In the genomic region with DNA sequence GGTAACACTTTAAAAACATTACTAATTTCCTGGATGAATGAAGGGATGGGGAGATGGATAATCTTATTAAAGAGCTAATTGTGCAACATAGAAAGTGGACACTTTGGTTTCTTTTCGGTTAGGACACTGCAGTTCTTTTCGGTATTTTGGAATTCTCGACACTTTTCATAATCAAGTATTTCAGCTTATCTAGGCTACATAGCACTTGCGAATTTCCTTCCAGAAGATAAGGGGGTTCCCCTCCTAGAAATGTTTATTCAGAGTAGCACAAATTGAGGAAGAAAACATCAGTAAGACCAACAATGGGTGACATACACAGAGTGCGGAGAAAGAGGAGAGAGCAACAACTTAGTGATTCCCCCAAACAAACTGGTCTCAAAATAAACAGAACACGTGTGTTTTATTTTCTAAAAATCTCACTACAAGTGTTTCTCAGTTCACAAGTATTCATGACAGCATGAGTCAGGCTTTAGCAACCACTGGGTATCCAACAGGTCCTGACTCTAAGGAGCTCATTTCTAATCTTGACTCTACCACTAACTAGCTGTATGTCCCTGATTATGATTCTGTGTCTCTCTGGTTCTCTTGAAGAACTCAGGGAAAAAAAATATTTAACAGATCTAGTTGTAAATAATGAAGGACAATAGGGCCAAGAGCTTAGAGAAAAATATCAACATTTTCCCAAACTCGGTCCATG, we compare ENCODE assay signal across 8 mouse cellular contexts. TPM values are rescaled to one million over a fixed set of nuclear protein-coding genes. Genes with fewer than 3 reads are reported as not detected.
DNase-seq lines count a peak whose midpoint lies in the region; ATAC-seq lines count a peak whose summit lies in the region.
"Had no signal": no experiment of that assay in that cellular context is flagged by ENCODE, and none has a peak within 500 bp of the region (broad histone marks: within the 10 kb centered on the region; RNA-seq: fewer than 3 reads in every experiment).

No protein-coding gene starts in this region.

- ATAC-seq in forebrain, embryonic 15.5 days (replicated peaks) = no peak
- ATAC-seq in liver, embryonic 16.5 days (ENCODE audit: low read depth) = no peak

- H3K4me2 ChIP-seq in forebrain, embryonic 15.5 days (replicated peaks) = peak overlapping the region; percentile 79
- peak overlapping the region; percentile 89 for H3K4me2 ChIP-seq in liver, embryonic 16.5 days (ENCODE audit: low read depth, low read length)

- peak; percentile 28 for DNase-seq in 3T3-L1 (ENCODE audit: low read depth, low spot score)
- peak; percentile 4 to 6 for DNase-seq in B cell, adult 2 months
- no peak for DNase-seq in adrenal gland, postnatal 10 days
- no peak for DNase-seq in gastrocnemius, adult 18-20 months (ENCODE audit: low spot score)
- DNase-seq in gastrocnemius, adult 8-10 months (ENCODE audit: low spot score in 2 of 2) = no peak
- DNase-seq: cerebellum, adult 8-10 months had no signal

- H3K27me3 ChIP-seq in forebrain, embryonic 15.5 days = no peaks in the 10 kb centered on the region
- H3K27me3 ChIP-seq in liver, embryonic 16.5 days (ENCODE audit: control insufficient read depth, insufficient read depth, low read depth, low read length) = no peaks in the 10 kb centered on the region

- 0 out of 2 replicates have a peak overlapping the region, but pooled peaks have one; percentile 98 for H3K4me3 ChIP-seq in forebrain, embryonic 15.5 days
- peak overlapping the region; percentile 78 for H3K4me3 ChIP-seq in liver, embryonic 16.5 days (ENCODE audit: low read depth, low read length)

- no peaks in the 10 kb centered on the region for H3K9me3 ChIP-seq in forebrain, embryonic 15.5 days
- no peaks in the 10 kb centered on the region for H3K9me3 ChIP-seq in liver, embryonic 16.5 days (replicated peaks; ENCODE audit: control insufficient read depth, low read length)

- WGBS in forebrain, embryonic 15.5 days = 77% methylated on average over 7 of the region's 7 CpGs
- 21% methylated on average over 7 of the region's 7 CpGs for WGBS in liver, embryonic 16.5 days (ENCODE audit: insufficient replicate concordance)

- H3K36me3 ChIP-seq in forebrain, embryonic 15.5 days = no peaks in the 10 kb centered on the region
- H3K36me3 ChIP-seq in liver, embryonic 16.5 days (ENCODE audit: control insufficient read depth, insufficient read depth) = no peaks in the 10 kb centered on the region

- no peak overlapping the region for H3K27ac ChIP-seq in forebrain, embryonic 15.5 days (replicated peaks)
- peak overlapping the region; percentile 98 for H3K27ac ChIP-seq in liver, embryonic 16.5 days (ENCODE audit: low read length)

- H3K4me1 ChIP-seq in forebrain, embryonic 15.5 days = peaks cover 22% of the 10 kb centered on the region
- peaks cover 41% of the 10 kb centered on the region for H3K4me1 ChIP-seq in liver, embryonic 16.5 days (ENCODE audit: control insufficient read depth, low read depth, low read length)

- H3K9ac ChIP-seq in forebrain, embryonic 15.5 days (replicated peaks) = no peak overlapping the region; the same call in 1 of the 2 replicates
- peak overlapping the region; percentile 91 for H3K9ac ChIP-seq in liver, embryonic 16.5 days (ENCODE audit: low read depth, low read length)

RNA-seq across cellular contexts. Expression of a gene that starts 1.5 kb away (rescaled TPM):
- polyA plus RNA-seq in forebrain, embryonic 15.5 days (2015; fragmentation: Nextera tagmentation; extraction: Ambion mirVana) = 65.4 and 69.0 TPM in 2 replicates
- 270 and 309 TPM in 2 replicates for polyA plus RNA-seq in liver, embryonic 16.5 days (2015; fragmentation: Nextera tagmentation; extraction: Ambion mirVana)
- total RNA-seq in adrenal gland, postnatal 10 days (2021) = 100 to 1,000 TPM; 371 to 498 TPM
- total RNA-seq in gastrocnemius, adult 18-20 months (2021) = 100 to 1,000 TPM; 114 to 125 TPM
- 100 to 1,000 TPM in 2 of 4 experiments, 10 to 100 TPM in 2; 85.9 to 103 (median 95.5) TPM for total RNA-seq in gastrocnemius, adult 8-10 months (2022)

Comparison
In these comparisons a context has a peak if more than half of its experiments do, and no peak if none do; other contexts are left out.
1. DNase-seq: peak in 3T3-L1 (single experiment) and B cell, adult 2 months (2 of 2); none in adrenal gland, postnatal 10 days (single experiment), gastrocnemius, adult 18-20 months (single experiment) and gastrocnemius, adult 8-10 months (0 of 2).